In the genomic region with DNA sequence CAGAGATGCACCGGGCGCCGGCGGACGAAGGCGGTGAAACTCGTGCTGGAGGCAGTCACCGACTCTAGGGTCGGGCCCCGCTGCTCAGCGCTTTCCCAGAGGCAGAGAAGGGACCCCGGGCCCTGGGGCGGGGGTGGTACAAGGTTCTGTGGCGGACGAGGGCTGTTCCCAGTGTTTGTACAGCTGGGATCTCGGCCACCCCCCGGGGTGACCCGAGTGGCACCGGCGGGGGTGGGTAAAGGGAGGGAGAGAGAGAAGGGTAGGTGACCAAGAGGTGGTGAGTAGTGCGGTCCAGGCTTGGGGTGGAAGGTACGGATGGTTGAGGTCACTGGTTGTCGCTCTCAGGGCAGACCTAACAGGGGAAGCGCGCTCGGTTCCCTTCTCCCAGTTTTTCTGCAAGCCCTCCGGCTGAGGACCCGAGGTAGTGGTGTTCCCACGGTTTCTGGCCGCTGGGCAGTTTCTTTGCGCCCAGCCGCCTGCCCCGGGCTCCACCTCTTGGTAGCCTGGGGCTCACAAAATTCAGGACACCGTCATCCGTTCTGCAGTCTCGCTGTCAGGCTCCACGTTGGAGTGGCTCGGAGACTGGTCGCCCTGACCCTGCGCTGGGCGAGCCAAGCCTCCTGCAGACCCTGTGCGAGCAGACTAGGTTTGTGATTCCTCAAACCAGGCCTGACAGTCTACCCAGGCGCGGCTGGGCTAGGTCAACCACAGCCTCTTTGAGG, we compare ENCODE assay signal across 8 mouse cellular contexts.
DNase-seq lines count a peak whose midpoint lies in the region; ATAC-seq and TF ChIP-seq lines count a peak whose summit lies in the region.

No protein-coding gene starts in this region.

- H3K36me3 ChIP-seq in heart, embryonic 14.5 days (ENCODE audit: control insufficient read depth, insufficient read depth, low read length), result no peaks in the 10 kb centered on the region
- H3K36me3 ChIP-seq in heart, adult 2 months (ENCODE audit: control insufficient read depth, insufficient read depth, low read length), result no peaks in the 10 kb centered on the region
- no peaks in the 10 kb centered on the region for H3K36me3 ChIP-seq in hindbrain, embryonic 11.5 days (ENCODE audit: control insufficient read depth, insufficient read depth, low read length)
- H3K36me3 ChIP-seq in midbrain, embryonic 10.5 days, result no peaks in the 10 kb centered on the region

- peak overlapping the region; percentile 43 to 54 for H3K4me3 ChIP-seq in heart, embryonic 14.5 days (ENCODE audit: control insufficient read depth in 1 of 2, insufficient read depth in 1 of 2, low read depth in 1 of 2, low read length in 2 of 2)
- H3K4me3 ChIP-seq in heart, adult 2 months, result no peak overlapping the region
- H3K4me3 ChIP-seq in hindbrain, embryonic 11.5 days (ENCODE audit: low read depth, low read length), result peak overlapping the region; percentile 42
- H3K4me3 ChIP-seq in midbrain, embryonic 10.5 days, result peak overlapping the region; percentile 59

- ATAC-seq in heart, embryonic 14.5 days (ENCODE audit: insufficient number of reproducible peaks, insufficient read depth, low FRiP score, low read depth), result no peak
- ATAC-seq in hindbrain, embryonic 11.5 days (ENCODE audit: low FRiP score), result peak; percentile 70

- no peaks in the 10 kb centered on the region for H3K9me3 ChIP-seq in heart, embryonic 14.5 days (ENCODE audit: control insufficient read depth, low read length)
- no peaks in the 10 kb centered on the region for H3K9me3 ChIP-seq in hindbrain, embryonic 11.5 days (ENCODE audit: control insufficient read depth, low read length)
- no peaks in the 10 kb centered on the region for H3K9me3 ChIP-seq in midbrain, embryonic 10.5 days (replicated peaks)

- H3K79me2 ChIP-seq in heart, adult 2 months (replicated peaks; ENCODE audit: control insufficient read depth, insufficient read depth, low read length), result no peaks in the 10 kb centered on the region

- WGBS in heart, embryonic 14.5 days, result 5% methylated on average over 43 of the region's 44 CpGs
- WGBS in heart, adult 2 months, result 19% methylated on average over 44 of the region's 44 CpGs
- 1% methylated on average over 38 of the region's 44 CpGs for WGBS in hindbrain, embryonic 11.5 days
- WGBS in midbrain, embryonic 10.5 days, result under 1% methylated on average over 44 of the region's 44 CpGs

- no peak for TF ChIP-seq CTCF in heart, adult 2 months (IDR thresholded peaks at IDR 0.05)

- H3K9ac ChIP-seq in heart, embryonic 14.5 days (ENCODE audit: low read length), result peak overlapping the region; percentile 64
- no peak overlapping the region for H3K9ac ChIP-seq in heart, adult 2 months (ENCODE audit: low read depth, low read length)
- peak overlapping the region; percentile 58 for H3K9ac ChIP-seq in hindbrain, embryonic 11.5 days (ENCODE audit: low read depth, low read length)

- H3K27me3 ChIP-seq in heart, embryonic 14.5 days (ENCODE audit: control insufficient read depth, insufficient read depth, low read length), result peaks cover 81% of the 10 kb centered on the region
- peaks cover 17% of the 10 kb centered on the region for H3K27me3 ChIP-seq in heart, adult 2 months (ENCODE audit: control insufficient read depth, insufficient read depth, low read length)
- H3K27me3 ChIP-seq in hindbrain, embryonic 11.5 days (ENCODE audit: control insufficient read depth, insufficient read depth, low read length), result peaks cover 46% of the 10 kb centered on the region
- H3K27me3 ChIP-seq in midbrain, embryonic 10.5 days (ENCODE audit: low read depth, poor library complexity, severe bottlenecking), result peaks cover 100% of the 10 kb centered on the region

- intact Hi-C loops in heart, adult 2 months (cut with DNase I), result no loop called here

- H3K4me2 ChIP-seq in heart, embryonic 14.5 days (ENCODE audit: low read length), result peak overlapping the region; percentile 99
- H3K4me2 ChIP-seq in hindbrain, embryonic 11.5 days (replicated peaks; ENCODE audit: low read depth, low read length), result peak overlapping the region; percentile 96

- TF ChIP-seq POLR2A in heart, adult 2 months (IDR thresholded peaks at IDR 0.05; ENCODE audit: insufficient read depth, low read depth, low read length), result no peak

- DNase-seq in heart, adult 2 months, result no peak
- peak; percentile 68 for DNase-seq in embryo, embryonic 10.5 days (ENCODE audit: low spot score)
- DNase-seq in hindbrain, embryonic 11.5 days (ENCODE audit: low spot score), result peak; percentile 67
- peak; percentile 74 for DNase-seq in midbrain, embryonic 10.5 days (ENCODE audit: low spot score)
- no peak for DNase-seq in thymus, postnatal 14 days
- DNase-seq in cerebellum, adult 9-11 months, result no peak
- DNase-seq in adrenal gland, adult 2 months, result no peak

- peaks cover 7 to 16% of the 10 kb centered on the region in 2 experiments; a peak in 3 of 4 replicates for H3K4me1 ChIP-seq in heart, embryonic 14.5 days (ENCODE audit: control insufficient read depth in 2 of 2, insufficient read depth in 2 of 2, low read length in 2 of 2)
- peaks cover 4% of the 10 kb centered on the region for H3K4me1 ChIP-seq in heart, adult 2 months (ENCODE audit: control insufficient read depth, insufficient read depth, low read length)
- no peaks in the 10 kb centered on the region; the same call in 1 of the 2 replicates for H3K4me1 ChIP-seq in hindbrain, embryonic 11.5 days (replicated peaks; ENCODE audit: control insufficient read depth, insufficient read depth, low read length)
- H3K4me1 ChIP-seq in midbrain, embryonic 10.5 days, result peaks cover 26% of the 10 kb centered on the region

- TF ChIP-seq EP300 in heart, adult 2 months (IDR thresholded peaks at IDR 0.05; ENCODE audit: insufficient read depth, low read depth, low read length), result no peak

- H3K27ac ChIP-seq in heart, embryonic 14.5 days (replicated peaks in 1 of 2; ENCODE audit: control insufficient read depth in 1 of 2, insufficient read depth in 1 of 2, low read depth in 2 of 2, low read length in 2 of 2), result no peak overlapping the region
- no peak overlapping the region for H3K27ac ChIP-seq in heart, adult 2 months
- H3K27ac ChIP-seq in hindbrain, embryonic 11.5 days (ENCODE audit: low read depth, low read length), result peak overlapping the region; percentile 60; the same call in 1 of the 2 replicates
- peak overlapping the region; percentile 69 for H3K27ac ChIP-seq in midbrain, embryonic 10.5 days (replicated peaks)

Comparison
In these comparisons a context has a peak if more than half of its experiments do, and no peak if none do; other contexts are left out.
1. H3K27ac ChIP-seq: peak in hindbrain, embryonic 11.5 days (single experiment) and midbrain, embryonic 10.5 days (single experiment); none in heart, embryonic 14.5 days (0 of 2) and heart, adult 2 months (single experiment).
2. DNase-seq: peak in embryo, embryonic 10.5 days (single experiment), hindbrain, embryonic 11.5 days (single experiment) and midbrain, embryonic 10.5 days (single experiment); none in heart, adult 2 months (0 of 2), thymus, postnatal 14 days (single experiment), cerebellum, adult 9-11 months (single experiment) and adrenal gland, adult 2 months (single experiment).